9 mouse cellular contexts compared by ENCODE assay signal in the genomic region with DNA sequence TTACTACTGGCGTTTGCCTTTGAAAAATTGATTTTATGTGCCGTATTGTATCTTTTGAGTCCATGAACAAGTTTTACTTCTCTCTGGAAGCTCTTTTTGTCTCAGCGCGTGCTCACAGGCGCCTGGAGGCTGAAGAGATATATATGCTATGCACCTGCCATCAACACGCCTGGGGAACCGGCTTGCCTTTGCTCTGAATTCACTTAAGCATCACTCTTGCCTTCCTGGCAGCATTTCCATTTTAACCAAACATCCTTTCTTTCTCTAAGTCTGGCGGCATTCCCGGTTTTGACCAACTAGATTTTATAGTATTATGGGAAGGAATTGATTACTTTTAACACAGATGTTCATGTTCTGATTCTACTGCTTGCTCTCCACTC.
DNase-seq lines count a peak whose midpoint lies in the region; ATAC-seq and TF ChIP-seq lines count a peak whose summit lies in the region.
"Had no signal": no experiment of that assay in that cellular context is flagged by ENCODE, and none has a peak within 500 bp of the region (broad histone marks: within the 10 kb centered on the region; RNA-seq: fewer than 3 reads in every experiment).

No protein-coding gene starts in this region.

- peak overlapping the region; percentile 80 for H3K27ac ChIP-seq in gastrocnemius, adult 2 months
- no peak overlapping the region for H3K27ac ChIP-seq in ES-E14 (ENCODE audit: insufficient read depth, low read depth, low read length, poor library complexity, severe bottlenecking)
- peak overlapping the region; percentile 52; the same call in 1 of the 2 replicates for H3K27ac ChIP-seq in hindbrain, embryonic 13.5 days
- H3K27ac ChIP-seq in midbrain, embryonic 15.5 days = no peak overlapping the region

- no peak for DNase-seq in gastrocnemius, adult 2 months
- DNase-seq in gastrocnemius, postnatal 36 days = no peak
- no peak for DNase-seq in ES-E14 (ENCODE audit: low read depth, low spot score)
- DNase-seq in layer of hippocampus, postnatal 36 days = no peak
- DNase-seq in spleen, adult 18-20 months = no peak
- DNase-seq: cerebellum, adult 11 months had no signal

- peaks cover 0 to 5% of the 10 kb centered on the region in 2 experiments; a peak in 1 of 4 replicates for H3K4me1 ChIP-seq in ES-E14 (ENCODE audit: control insufficient read depth in 2 of 2, insufficient read depth in 2 of 2, low read length in 2 of 2, poor library complexity in 1 of 2)
- peaks cover 33% of the 10 kb centered on the region for H3K4me1 ChIP-seq in hindbrain, embryonic 13.5 days (replicated peaks)
- H3K4me1 ChIP-seq in midbrain, embryonic 15.5 days = peaks cover 26% of the 10 kb centered on the region

- no peak for TF ChIP-seq CTCF in gastrocnemius, adult 2 months (IDR thresholded peaks at IDR 0.05)

- no peaks in the 10 kb centered on the region for H3K27me3 ChIP-seq in hindbrain, embryonic 13.5 days
- H3K27me3 ChIP-seq in midbrain, embryonic 15.5 days (replicated peaks) = no peaks in the 10 kb centered on the region

- intact Hi-C loops in gastrocnemius, adult 2 months (cut with DNase I) = loop anchor here (5.0 to 10.0 kb wide), 2 partner anchors 64 to 101 kb away; no protein-coding TSS in a partner anchor
- intact Hi-C loops in gastrocnemius, postnatal 36 days (cut with DNase I) = no loop called here

- 18% methylated on average over 9 of the region's 9 CpGs for WGBS in hindbrain, embryonic 13.5 days
- 28% methylated on average over 9 of the region's 9 CpGs for WGBS in midbrain, embryonic 15.5 days

- H3K9ac ChIP-seq in ES-E14 (ENCODE audit: insufficient read depth, low read depth, low read length, poor library complexity, severe bottlenecking) = no peak overlapping the region
- peak overlapping the region; percentile 65; the same call in 1 of the 2 replicates for H3K9ac ChIP-seq in hindbrain, embryonic 13.5 days
- no peak overlapping the region for H3K9ac ChIP-seq in midbrain, embryonic 15.5 days

- H3K4me2 ChIP-seq in hindbrain, embryonic 13.5 days = peak overlapping the region; percentile 75
- H3K4me2 ChIP-seq in midbrain, embryonic 15.5 days = peak overlapping the region; percentile 84

- in situ Hi-C loops in ES-E14 (cut with MboI; ENCODE audit: low sequenced_read_pairs in 2 of 2, unreplicated experiment in 2 of 2) = no loop called here

- peak; percentile 46; the same call in 1 of the 2 replicates for ATAC-seq in hindbrain, embryonic 13.5 days (ENCODE audit: low FRiP score)
- no peak for ATAC-seq in midbrain, embryonic 15.5 days (replicated peaks)
- ATAC-seq in erythroblast, adult 5-6 weeks (replicated peaks; ENCODE audit: low FRiP score, poor library complexity, severe bottlenecking) = no peak

- no peaks in the 10 kb centered on the region for H3K36me3 ChIP-seq in ES-E14 (ENCODE audit: control insufficient read depth, insufficient read depth, low read length, poor library complexity, severe bottlenecking)
- no peaks in the 10 kb centered on the region for H3K36me3 ChIP-seq in hindbrain, embryonic 13.5 days
- no peaks in the 10 kb centered on the region for H3K36me3 ChIP-seq in midbrain, embryonic 15.5 days (replicated peaks)

- no peaks in the 10 kb centered on the region for H3K9me3 ChIP-seq in ES-E14 (ENCODE audit: control insufficient read depth, insufficient read depth, low read depth, low read length)
- no peaks in the 10 kb centered on the region for H3K9me3 ChIP-seq in hindbrain, embryonic 13.5 days
- H3K9me3 ChIP-seq in midbrain, embryonic 15.5 days = no peaks in the 10 kb centered on the region

- peak overlapping the region; percentile 81 for H3K4me3 ChIP-seq in gastrocnemius, adult 2 months
- H3K4me3 ChIP-seq in ES-E14 (ENCODE audit: insufficient read depth in 1 of 2, low read depth in 1 of 2, low read length in 2 of 2, poor library complexity in 1 of 2, severe bottlenecking in 1 of 2) = peak overlapping the region; percentile 29 to 68; a peak in 1 of 4 replicates
- H3K4me3 ChIP-seq in hindbrain, embryonic 13.5 days = peak overlapping the region; percentile 49
- peak overlapping the region; percentile 43 for H3K4me3 ChIP-seq in midbrain, embryonic 15.5 days

TF ChIP-seq in ES-E14, 5 proteins besides CTCF, POLR2A, EP300 and RAD21:
- TF ChIP-seq CHD2 (IDR thresholded peaks at IDR 0.05; ENCODE audit: low read depth, low read length) (no peak), ZNF384 (IDR thresholded peaks at IDR 0.05; ENCODE audit: low read depth, low read length) (no peak), MAFK (IDR thresholded peaks at IDR 0.05; ENCODE audit: insufficient read depth, low read depth, low read length) (no peak), HCFC1 (IDR thresholded peaks at IDR 0.05; ENCODE audit: borderline replicate concordance, insufficient read depth, low read length) (no peak), ZC3H11A (IDR thresholded peaks at IDR 0.05; ENCODE audit: borderline replicate concordance, low read depth, low read length) (no peak)

Comparison
In these comparisons a context has a peak if more than half of its experiments do, and no peak if none do; other contexts are left out.
1. H3K27ac ChIP-seq: peak in gastrocnemius, adult 2 months (single experiment) and hindbrain, embryonic 13.5 days (single experiment); none in ES-E14 (single experiment) and midbrain, embryonic 15.5 days (single experiment).
2. Peak in every context shown above with its lines, with median percentiles within 50 percentile points of each other: H3K4me3 ChIP-seq.